Mouse (Mus musculus): ENCODE measurements around the gene Raly.
A peak's percentile ranks its signal among the peaks of the same experiment; 100 is the strongest.
"Not testable (repeated sequence)": the region's sequence is repeated elsewhere in the genome, so short reads cannot be mapped to it uniquely, and the experiment has no call there.

The Raly gene

DNA sequence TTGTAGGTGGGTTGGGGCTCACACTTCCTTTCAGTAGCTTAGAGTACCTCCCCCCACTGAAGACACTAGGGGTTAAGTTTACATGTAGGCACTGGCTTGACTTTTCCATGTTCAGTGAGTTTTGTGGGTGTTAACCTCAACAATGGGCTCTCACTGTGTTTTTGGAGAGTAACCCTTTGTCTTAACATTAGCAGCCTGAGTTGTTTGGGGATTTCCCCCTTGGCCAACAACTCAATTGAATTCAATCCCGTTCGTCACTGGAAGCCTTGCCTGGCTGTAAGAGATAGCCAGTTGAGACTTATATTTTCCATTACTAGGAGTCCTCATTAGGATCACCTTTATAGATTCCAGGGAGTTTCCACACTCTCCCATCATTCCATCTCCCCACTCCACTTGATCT is 45.6 kb downstream of the Raly start:
- no peak for DNase-seq (ENCODE audit: low spot score in 2 of 2)

DNA sequence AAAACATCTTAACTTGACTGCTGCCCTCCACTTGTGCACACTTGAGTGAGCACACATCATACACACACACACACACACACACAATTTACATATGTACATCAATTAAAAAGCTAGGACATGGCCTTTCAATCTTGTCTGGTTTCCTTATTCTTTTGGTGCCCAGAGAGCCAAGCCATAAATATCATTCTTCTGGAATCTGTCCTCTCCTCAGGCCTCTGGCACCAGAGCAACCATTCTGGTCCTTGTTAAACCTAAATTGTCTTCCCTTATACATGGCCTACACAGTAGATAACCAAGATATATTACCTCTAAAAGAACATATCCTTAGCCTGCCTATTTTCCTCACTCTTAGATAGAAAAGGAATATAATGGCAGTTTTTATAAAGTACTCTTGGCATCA is 57.2 kb downstream of the Raly start:
- DNase-seq (ENCODE audit: low spot score in 2 of 2) = no peak

DNA sequence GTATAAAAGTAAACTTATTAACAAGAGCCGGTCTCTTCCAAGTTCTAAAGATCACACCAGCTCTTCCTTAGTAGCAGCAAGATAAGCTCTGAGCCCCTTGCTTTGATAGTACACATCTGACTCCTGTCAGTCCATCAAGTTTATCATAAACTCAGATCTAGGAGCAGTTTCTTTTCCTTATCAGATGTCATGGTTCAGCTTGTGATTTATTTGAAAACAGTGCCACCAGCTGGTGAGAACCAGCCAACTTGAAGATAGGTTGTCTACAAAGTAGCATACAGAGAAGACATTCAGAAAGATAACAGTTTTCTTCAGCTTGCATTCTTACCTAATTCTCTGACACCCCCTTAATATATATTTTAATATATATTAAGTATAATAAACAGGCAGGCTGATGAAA is 64.5 kb downstream of the Raly start:
- DNase-seq (ENCODE audit: low spot score in 2 of 2) = peak; percentile 43

DNA sequence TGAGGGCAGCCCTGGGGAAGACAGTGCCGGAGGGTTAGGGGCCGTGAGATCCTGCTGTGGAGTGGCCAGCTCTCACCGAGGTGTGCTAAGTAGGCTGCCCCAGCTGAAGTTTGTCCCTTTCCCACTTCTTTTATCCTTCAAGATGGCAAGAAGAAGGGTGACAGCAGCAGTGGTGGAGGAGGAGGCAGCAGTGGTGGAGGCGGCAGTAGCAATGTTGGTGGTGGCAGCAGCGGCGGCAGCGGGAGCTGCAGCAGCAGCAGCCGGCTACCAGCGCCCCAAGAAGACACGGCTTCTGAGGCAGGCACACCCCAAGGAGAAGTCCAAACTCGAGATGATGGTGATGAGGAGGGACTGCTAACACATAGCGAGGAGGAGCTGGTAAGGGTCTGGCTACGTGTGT is 72.8 kb downstream of the Raly start:
- DNase-seq (ENCODE audit: low spot score in 2 of 2) = no peak

DNA sequence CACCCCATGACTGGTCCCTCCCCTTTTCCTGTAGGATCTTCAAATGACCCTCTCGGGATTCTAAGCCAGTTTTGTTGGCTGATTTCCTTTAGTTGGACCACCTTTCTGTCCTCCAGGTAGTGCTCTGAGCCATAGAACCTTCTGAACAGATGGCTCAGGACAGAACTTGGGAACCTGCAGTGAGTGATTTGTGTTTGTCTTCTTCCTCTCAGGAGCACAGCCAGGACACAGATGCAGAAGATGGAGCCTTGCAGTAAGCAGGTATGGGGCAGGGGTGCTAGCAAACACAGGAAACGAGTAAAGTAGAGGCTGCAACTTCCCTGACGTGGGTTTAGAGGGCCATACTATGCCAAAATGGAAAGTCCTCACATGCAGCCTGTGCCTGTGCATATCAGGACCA is 74.8 kb downstream of the Raly start:
- no peak for DNase-seq (ENCODE audit: low spot score in 2 of 2)

DNA sequence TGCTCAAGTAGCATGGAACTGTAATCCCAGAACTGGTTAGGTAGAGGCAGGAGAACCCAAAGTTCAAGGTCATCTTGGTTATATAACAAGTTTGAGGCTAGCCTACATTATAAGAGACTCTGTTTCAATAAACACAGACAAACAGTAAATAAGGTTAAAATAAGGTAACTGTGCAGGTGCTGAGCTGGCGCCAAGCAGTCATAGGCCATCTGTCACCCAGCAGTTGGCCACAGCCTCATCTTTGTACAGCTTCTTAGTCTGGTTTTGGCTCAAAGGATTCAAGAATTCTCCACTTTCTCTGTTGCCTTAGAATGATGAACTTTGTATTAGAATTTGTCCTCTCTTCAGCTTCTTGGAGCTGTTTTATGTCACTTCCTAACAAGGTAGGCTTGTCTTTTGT is 77.2 kb downstream of the Raly start:
- DNase-seq (ENCODE audit: low spot score in 2 of 2) = no peak

GRCm38 (mm10) chr2:154869954-154870641 is 79.2 kb downstream of the Raly start:
- DNase-seq (ENCODE audit: low spot score in 2 of 2) = no peak

- DNase-seq (ENCODE audit: low spot score in 2 of 2) = no peak
Observed at GRCm38 (mm10) chr2:154876621-154877020, 85.7 kb downstream of the Raly start.

GRCm38 (mm10) chr2:154891585-154891984 is 100.7 kb downstream of the Raly start:
- no peak for DNase-seq (ENCODE audit: low spot score in 2 of 2)

DNA sequence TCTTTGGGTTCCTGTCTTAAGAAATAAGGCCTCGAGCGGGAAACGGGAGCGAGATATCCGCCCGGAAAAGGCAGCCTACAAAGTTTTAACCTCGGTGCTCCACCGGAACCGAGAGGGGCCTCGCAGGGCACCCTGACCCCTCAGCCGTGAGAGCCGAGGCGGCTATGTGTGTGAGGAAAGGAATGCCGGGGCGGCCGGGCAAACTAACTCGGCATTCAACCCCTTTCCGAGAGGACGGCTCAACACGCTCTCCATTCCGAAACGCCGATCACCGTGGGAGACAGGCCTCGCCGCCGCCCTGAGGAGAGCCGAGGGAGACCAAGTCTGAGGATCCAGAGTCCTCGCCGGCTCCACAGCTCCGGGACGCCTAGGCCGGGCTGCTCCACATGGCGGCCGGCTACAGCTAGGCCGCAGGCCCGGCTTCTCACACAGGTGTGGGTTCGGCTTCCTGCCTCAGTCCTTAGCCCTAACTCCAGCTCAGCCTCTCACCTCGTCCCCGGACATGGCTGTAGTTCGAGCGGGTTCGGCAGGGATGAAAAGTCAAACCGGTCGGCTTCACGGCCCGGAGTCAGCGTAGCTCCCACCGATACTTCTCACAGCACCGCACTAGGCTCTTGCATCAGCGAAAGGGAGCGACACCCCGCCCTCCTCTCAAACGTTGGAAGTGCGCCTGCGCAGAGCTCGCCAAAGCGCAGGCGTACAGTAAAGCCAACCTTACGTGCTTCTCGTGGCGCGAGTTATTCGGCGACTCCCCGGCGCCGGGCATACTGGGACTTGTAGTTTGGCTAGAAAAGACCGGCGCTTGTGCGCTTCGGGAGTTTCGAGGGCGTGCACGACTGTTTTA is 101.5 kb downstream of the Raly start, which contains the start of gene Eif2s2:
Gene Eif2s2 (minus strand): TSS at position 735 of the 844 bp plus-strand sequence.
- peak; percentile 90 to 97 for DNase-seq (ENCODE audit: low spot score in 2 of 2)

DNA sequence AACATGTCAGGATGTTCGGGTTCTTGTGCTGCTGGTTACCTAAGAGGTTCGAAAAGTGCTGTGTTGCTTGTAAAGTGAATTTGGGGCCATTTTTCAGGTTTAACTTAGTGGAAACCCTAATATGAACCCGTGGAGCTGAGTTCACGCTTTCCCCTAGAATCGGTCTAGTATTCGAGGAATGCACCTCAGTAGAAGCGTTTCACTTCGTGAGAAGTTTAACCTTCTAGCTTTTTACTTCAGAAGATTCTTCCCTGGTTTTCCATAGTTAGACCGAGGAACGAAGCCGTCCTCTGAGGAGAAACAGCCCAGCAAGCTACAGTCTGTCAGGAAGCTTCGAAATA is 102.1 kb downstream of the Raly start:
- DNase-seq (ENCODE audit: low spot score in 2 of 2) = no peak

GRCm38 (mm10) chr2:154893548-154893947 is 102.7 kb downstream of the Raly start:
- DNase-seq (ENCODE audit: low spot score in 2 of 2) = no peak

GRCm38 (mm10) chr2:154899004-154899403 is 108.1 kb downstream of the Raly start:
- not testable (repeated sequence) for DNase-seq (ENCODE audit: low spot score in 2 of 2)

GRCm38 (mm10) chr2:154899412-154899811 is 108.5 kb downstream of the Raly start:
- DNase-seq (ENCODE audit: low spot score in 2 of 2) = not testable (repeated sequence)

DNA sequence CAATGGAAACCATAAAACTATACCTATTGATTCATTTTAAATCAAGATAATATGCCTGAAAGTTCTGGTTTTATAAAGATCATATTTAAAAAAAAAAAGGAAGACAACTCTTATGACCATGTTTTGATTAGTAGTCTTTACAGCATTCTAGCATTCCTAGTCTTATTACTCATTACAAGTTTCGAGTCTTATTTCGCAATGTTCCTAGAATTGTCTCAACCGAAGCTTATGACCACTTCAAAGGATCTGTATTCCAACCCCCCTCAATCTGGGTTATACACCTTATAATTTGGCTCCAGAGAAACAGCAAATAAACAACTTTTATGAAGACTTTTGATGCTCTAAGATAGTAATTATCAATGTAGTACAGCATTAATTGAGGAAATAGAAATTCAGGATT is 111.2 kb downstream of the Raly start:
- no peak for DNase-seq (ENCODE audit: low spot score in 2 of 2)

DNA sequence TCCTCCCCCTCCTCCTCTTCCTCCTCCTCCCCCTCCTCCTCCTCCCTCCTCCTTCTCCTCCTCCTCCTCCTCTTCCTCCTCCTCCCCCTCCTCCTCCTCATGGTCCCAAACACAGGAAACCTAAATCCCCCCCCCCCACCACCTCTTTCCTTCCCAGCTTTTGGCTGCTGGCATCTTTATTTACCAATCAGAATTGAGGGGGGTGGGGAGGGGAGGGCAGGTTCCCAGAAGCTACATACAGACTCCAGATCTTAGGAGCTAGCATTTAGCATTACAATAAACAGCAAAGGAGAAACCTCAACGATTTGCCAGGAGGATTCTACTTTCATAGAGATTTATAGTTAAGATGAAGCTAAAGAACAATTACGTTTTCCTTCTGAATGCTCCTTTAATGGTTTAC is 114.9 kb downstream of the Raly start:
- no peak for DNase-seq (ENCODE audit: low spot score in 2 of 2)

DNA sequence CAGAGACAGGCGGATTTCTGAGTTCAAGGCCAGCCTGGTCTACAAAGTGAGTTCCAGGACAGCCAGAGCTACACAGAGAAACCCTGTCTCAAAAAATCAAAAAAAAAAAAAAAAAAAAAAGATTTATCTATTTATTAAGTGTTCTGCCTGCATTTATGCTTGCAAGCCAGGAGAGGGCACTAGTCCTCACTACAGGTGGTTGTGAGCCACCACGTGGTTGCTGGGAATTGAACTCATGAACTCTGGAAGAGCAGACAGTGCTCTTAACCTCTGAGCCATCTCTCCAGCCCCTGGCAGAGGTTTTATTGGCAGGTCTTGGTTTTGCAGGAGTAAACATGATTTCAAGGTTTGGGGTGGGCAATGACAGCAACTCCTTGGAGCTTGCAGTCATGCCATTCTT is 117.3 kb downstream of the Raly start:
- not testable (repeated sequence) for DNase-seq (ENCODE audit: low spot score in 2 of 2)

- no peak for DNase-seq (ENCODE audit: low spot score in 2 of 2)
Observed at GRCm38 (mm10) chr2:154909789-154910188, 118.9 kb downstream of the Raly start.

DNA sequence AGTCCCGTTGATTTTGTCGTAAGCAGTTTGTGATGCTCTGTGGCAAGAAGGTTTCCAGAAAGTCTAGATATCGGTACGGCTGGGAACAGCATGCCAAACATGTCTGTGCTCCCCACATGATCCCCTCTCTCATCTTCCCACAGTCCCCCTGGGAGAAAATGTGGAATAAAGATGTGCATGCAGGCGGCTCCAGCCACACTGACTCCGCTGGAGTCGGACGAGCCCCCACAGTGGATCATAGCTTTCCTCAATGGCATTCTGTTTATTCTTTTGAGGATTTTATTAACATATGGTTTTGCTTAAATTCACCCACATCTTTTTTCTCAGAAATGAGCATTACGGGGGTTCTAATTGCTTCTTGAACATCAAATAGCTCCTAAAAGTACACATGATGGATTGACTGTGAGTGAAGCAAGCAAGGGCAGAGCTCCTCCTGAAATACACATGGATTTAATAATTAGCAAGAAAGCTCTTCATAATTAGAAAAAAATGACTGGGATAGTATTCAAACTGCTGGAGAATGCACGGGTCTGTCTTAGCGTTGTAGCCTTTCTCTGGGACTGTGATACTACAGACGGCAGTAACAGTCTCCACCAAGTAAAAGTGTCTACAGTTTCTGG is 125.1 kb downstream of the Raly start:
- DNase-seq (ENCODE audit: low spot score in 2 of 2) = no peak

- no peak for DNase-seq (ENCODE audit: low spot score in 2 of 2)
Observed at GRCm38 (mm10) chr2:154916547-154916946, 125.7 kb downstream of the Raly start.
